Mouse (Mus musculus) macrophage (primary cell): ENCODE measurements at regions not wholly inside any gene's neighbourhood (a gene's known extent, or its start where the extent isn't known, plus 50 kb on each side); places are given as distances from the start of the nearest gene placed in this dataset.
"Not testable (repeated sequence)": the region's sequence is repeated elsewhere in the genome, so short reads cannot be mapped to it uniquely, and the experiment has no call there.

Experiments used
- H3K27ac ChIP-seq: fragments of 350-480 bp; formaldehyde crosslinking; 2 replicates; pipeline ENCODE4 v1.9.0; 2021
- H3K36me3 ChIP-seq: fragments of 350-480 bp; formaldehyde crosslinking; 2 replicates; pipeline ENCODE4 v1.9.0; 2021; ENCODE audit errors: inconsistent target
- H3K4me3 ChIP-seq: fragments of 350-480 bp; formaldehyde crosslinking; 2 replicates; pipeline ENCODE4 v1.9.0; 2021; ENCODE audit errors: inconsistent target
- H3K79me2 ChIP-seq: fragments of 350-480 bp; formaldehyde crosslinking; 2 replicates; pipeline ENCODE4 v1.9.0; 2021; ENCODE audit errors: inconsistent target
- WGBS: methylation state at CpG from one replicate; pipeline ENCODE4 v1.1.7; 2026; ENCODE audit warnings: inconsistent platforms; ENCODE audit not compliant: missing documents; 5-methylcytosine and 5-hydroxymethylcytosine counted together

GRCm38 (mm10) chr6:37795001-37795400 is 75.6 kb upstream of the Trim24 start:
- Histone ChIP-seq H3K4me3 (no peak overlapping the region), H3K79me2 (no peaks in the 10 kb centered on the region), H3K36me3 (no peaks in the 10 kb centered on the region), H3K27ac (no peak overlapping the region)

- WGBS, result 87% methylated on average over 5 of the region's 5 CpGs
- Histone ChIP-seq H3K4me3 (no peak overlapping the region), H3K27ac (no peak overlapping the region), H3K79me2 (no peaks in the 10 kb centered on the region), H3K36me3 (no peaks in the 10 kb centered on the region)
These were observed 67.4 kb upstream of the Trim24 start for GRCm38 (mm10) chr6:37803231-37803630.

- not testable (repeated sequence) for H3K27ac ChIP-seq, H3K4me3 ChIP-seq, H3K79me2 ChIP-seq, H3K36me3 ChIP-seq
- WGBS, result 100% methylated on average over 9 of the region's 24 CpGs
These were observed 64.7 kb upstream of the Trim24 start for GRCm38 (mm10) chr6:37805896-37806295.

- H3K27ac ChIP-seq, H3K36me3 ChIP-seq, H3K79me2 ChIP-seq, H3K4me3 ChIP-seq: not testable (repeated sequence)
- no CpG with 5 or more reads among the region's 10 CpGs for WGBS
These were observed 64.0 kb upstream of the Trim24 start for GRCm38 (mm10) chr6:37806529-37807191.

- H3K4me3 ChIP-seq, H3K36me3 ChIP-seq, H3K27ac ChIP-seq, H3K79me2 ChIP-seq: not testable (repeated sequence)
- 100% methylated on average over 2 of the region's 2 CpGs for WGBS
These were observed 55.4 kb upstream of the Trim24 start for GRCm38 (mm10) chr6:37815218-37815617.
